Mouse (Mus musculus) megakaryocyte progenitor cell, adult 5-6 weeks (primary cell): ENCODE measurements around the gene Ccdc84. TPM values are rescaled to one million over a fixed set of nuclear protein-coding genes. Genes with fewer than 3 reads are reported as not detected.
"Not testable (repeated sequence)": the region's sequence is repeated elsewhere in the genome, so short reads cannot be mapped to it uniquely, and the experiment has no call there.

Experiments used
- ATAC-seq: replicated peaks from 2 replicates; pipeline ENCODE4 v1.8.0; 2016; ENCODE audit warnings: mild to moderate bottlenecking, moderate TSS enrichment, inconsistent platforms; ENCODE audit not compliant: poor library complexity
- total RNA-seq, 2 experiments: library from RNA; stranded (forward) in 1 of 2; stranded (reverse) in 1 of 2; fragments of 157-497, 149-512 nt in 1 of 2; fragments of 200-1000 nt in 1 of 2; gene quantifications; 2 replicates each; pipeline versions ENCODE4 v1.2.3 to v1.2.4; 2015 to 2017

Ccdc84 gene
- total RNA-seq (2015) = 28.0 and 33.1 TPM in 2 replicates
- 26.4 and 26.7 TPM in 2 replicates for total RNA-seq (2017)

DNA sequence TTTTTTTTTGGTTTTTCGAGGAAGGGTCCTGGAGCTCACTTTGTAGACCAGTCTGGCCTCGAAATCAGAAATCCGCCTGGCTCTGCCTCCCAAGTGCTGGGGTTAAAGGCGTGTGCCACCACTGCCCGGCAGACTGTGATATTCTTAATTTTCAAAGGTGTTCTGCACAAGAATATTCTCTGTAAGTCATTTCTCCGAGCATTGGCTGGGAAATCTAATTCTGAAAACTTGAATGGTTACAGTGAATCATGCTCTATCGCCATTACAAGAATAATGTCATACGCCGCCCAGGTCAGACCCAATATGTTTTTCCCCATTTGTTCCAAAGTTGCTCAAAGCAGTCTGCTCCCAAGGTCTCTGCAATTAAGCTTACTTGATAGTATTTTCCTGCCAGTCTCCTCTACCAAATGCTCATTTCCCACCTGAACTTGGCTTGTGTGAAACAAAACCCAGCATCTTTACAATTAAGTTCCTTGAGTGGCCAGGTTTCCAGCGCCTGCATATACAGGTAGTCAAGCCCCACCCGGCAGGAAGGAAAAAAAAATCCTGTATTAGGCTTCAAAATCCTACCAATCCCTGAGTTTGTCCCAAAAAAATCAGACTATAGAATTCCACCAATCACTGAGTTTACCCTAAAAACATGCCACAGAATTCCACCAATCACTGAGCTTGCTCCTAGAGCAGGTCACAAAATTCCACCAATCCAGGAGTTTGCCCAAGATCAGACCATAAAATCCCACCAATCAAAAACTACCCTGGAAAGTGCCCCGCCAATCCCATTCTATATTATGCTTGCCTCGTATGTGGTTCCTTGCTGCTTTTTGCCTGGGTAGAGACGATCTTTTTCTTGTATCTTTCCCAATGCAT is at the start of gene Ccdc84:
Ccdc84 (minus strand) TSS at position 51 of the 867 bp plus-strand sequence.
- no peak for ATAC-seq

- peak; percentile 78 for ATAC-seq
These were observed 43.6 kb upstream of the Ccdc84 start for GRCm38 (mm10) chr9:44461950-44462349.

DNA sequence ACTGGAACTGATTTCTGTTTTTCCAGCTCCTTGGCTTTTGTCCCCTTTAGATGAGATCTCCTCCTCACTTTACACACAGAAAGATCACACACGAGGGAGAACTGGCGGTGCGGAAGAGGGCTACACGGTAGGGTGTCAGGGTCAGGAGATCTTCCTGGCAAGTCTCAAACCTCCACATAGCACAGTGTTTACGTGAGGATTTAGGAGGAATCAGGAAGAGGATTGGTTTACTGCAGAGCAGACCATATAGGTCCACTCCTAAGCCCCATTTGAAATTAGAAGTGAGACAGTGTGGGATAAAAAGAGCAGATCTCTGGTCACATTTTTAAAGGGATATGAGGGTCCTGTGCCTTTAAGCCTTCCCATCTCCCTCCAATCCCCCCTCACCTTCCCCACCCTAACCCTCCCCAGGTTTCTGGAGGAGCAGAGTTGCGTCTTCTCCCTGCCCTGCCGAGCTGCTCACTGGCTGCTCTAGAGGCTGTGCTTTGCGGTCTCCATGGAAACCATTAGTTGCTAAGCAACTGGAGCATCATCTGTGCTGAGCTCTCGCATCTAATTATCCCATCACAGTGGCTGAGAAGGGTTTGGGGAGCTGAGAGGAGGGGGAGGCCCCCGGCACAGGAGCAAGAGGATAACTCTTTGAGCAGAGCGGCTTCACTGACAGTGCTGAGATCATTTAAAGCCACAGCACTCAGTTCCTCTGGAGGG is 38.8 kb upstream of the Ccdc84 start:
- no peak for ATAC-seq

GRCm38 (mm10) chr9:44454891-44455220 is 36.5 kb upstream of the Ccdc84 start, which contains the start of gene Upk2:
Gene Upk2, minus strand, starts transcription at chr9:44454976.
- no peak for ATAC-seq

DNA sequence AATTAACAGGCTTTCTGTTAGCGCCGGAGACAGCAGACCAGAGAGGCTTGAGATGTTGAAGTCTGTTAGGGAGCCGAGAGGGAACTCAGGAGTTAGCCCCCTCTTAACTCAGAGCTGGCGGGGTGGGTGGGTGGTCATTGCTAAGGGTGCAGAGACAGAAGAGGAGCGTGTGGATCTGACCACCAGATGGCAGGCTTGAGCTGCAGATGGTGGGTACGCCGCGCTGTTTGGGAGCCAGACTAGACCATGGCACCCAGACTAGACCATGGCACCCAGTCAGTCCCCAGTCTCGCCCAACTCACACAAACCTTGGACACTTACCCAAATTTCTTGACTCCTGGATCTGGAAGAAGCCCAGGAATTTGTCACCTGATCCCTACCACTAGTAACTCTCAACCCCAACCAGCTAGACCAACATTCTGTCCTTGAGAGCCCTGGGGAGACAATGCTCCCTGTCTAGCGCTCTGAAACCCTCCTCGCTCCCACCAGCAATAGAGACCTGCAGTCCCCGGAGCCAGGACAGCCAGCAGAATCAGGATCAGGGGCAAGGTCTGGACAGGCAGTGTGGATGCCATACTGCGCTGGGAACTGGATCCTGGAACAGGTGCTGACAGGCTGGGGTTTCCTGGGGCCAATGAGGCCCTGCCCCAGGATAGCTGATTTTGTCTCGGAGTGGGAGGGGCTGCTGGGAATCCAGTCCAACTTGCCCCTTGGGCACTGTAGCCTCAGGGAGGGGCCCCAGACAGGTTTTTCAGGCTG is 35.9 kb upstream of the Ccdc84 start:
- peak; percentile 99 for ATAC-seq

DNA sequence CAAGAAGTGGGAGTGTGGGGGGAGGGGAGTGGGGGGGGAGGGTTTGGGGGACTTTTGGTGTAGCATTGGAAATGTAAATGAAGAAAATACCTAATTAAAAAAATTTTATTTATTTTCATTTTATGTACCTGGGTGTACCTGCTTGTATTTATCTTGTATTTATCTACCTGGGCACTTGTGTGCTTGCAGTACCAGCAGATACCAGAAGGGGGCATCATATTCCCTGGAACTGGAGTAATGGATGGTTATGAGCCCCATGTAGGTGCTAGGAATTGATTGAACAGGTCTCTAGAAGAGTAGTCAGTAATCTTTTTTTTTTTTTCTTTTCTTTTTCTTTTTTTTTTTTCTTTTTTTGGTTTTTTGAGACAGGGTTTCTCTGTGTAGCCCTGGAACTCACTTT is 32.0 kb upstream of the Ccdc84 start:
- no peak for ATAC-seq

GRCm38 (mm10) chr9:44444402-44445025 is 26.1 kb upstream of the Ccdc84 start:
- not testable (repeated sequence) for ATAC-seq

GRCm38 (mm10) chr9:44440961-44441360 is 22.6 kb upstream of the Ccdc84 start, which contains the start of gene Foxr1:
Gene Foxr1, minus strand, starts transcription at chr9:44441136.
- ATAC-seq = no peak

DNA sequence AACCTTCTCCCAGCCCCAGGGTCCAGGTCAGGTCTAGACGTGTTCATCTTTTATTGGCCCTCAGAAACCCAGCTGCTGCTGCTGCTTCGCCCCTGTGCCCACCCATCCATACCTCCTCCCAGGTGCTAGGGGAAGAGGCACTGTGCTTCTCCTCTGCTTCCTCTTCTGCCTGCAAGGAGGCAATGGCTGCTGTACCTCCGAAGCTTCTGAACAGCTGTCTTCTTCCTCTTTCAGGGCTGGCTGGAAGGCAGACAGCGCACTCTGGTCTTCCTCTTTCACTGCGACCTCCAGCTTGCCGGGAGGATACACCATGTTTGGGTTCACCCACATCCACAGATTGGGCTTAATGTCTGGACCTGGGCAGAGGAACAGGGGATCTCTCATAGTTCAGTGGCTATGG is 17.4 kb upstream of the Ccdc84 start:
- ATAC-seq = peak; percentile 94

- no peak for ATAC-seq
These were observed 14.3 kb upstream of the Ccdc84 start for GRCm38 (mm10) chr9:44432577-44433185.

GRCm38 (mm10) chr9:44423576-44423975 is 5.2 kb upstream of the Ccdc84 start:
- ATAC-seq = no peak

DNA sequence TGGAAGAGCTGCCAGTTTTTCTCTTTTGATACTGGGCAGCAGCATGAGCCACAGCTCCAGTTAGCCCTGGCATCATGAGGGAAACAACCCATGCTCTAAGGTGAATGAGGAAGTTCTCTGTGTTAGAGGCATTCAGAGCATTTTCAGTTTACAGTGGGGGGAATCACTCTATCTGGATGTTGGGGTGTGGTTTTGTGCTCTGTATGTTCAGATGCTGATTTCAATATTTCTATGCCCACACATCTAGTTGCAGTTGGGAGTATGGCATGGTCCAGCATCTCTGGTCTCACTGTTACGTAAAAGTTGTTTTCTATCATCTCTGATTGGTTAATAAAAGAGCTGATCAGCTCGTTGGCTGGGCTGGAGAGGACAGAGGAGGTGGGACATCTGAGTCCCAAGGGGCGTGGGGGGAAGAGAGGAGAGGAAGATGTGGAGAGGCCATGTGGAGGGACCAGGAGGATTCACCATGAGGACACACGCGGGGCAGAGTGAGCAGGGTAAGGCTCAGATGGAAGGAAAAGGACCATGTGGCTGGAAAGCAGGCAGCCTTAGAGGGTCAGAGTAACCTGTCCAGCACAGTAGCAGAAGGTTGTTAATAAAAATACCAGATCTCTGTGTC is 2.0 kb upstream of the Ccdc84 start:
- ATAC-seq = peak; percentile 24

DNA sequence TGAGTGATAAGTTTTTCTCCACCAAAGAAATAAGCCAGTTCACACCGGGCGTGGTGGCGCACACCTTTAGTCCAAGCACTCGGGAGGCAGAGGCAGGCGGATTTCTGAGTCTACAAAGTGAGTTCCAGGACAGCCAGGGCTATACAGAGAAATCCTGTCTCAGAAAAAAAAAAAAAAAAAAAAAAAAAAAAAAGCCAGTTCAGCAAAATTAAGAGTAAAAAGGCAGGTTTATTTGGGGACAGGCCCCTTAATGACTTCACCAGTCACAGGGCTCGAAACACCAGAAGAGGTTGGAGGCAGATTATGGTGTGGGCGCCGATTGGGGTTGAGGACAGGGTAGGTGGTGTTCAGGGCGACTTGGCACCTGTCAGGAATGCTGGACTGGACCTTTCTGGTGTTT is 1.4 kb upstream of the Ccdc84 start:
- not testable (repeated sequence) for ATAC-seq

DNA sequence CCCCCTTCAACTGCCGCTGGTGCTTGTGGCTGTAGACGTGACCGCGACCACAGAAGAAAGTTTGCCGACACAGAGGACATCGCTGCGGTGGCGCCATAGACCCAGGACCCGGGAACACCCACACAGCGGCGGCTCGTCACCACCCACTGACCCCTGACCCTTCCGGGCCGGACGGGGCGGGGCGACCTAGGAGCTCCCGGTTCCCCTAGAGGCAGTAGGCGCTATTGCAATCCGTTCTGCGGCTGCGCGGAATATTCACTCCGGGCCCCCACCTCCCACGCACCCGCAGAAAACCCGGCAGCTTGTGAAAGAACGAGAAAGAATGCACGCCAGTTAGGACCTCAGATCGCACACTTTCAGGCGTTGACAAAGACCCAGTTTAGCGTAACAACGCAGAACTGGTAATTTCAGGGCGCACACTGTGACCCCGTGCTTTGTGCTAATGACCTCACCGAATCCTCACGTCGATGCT is 441 bp downstream of the Ccdc84 start:
- ATAC-seq = peak; percentile 92

- no peak for ATAC-seq
These were observed 1.0 kb downstream of the Ccdc84 start for GRCm38 (mm10) chr9:44417156-44417891.

GRCm38 (mm10) chr9:44412781-44413180 is 5.6 kb downstream of the Ccdc84 start:
- ATAC-seq = no peak

DNA sequence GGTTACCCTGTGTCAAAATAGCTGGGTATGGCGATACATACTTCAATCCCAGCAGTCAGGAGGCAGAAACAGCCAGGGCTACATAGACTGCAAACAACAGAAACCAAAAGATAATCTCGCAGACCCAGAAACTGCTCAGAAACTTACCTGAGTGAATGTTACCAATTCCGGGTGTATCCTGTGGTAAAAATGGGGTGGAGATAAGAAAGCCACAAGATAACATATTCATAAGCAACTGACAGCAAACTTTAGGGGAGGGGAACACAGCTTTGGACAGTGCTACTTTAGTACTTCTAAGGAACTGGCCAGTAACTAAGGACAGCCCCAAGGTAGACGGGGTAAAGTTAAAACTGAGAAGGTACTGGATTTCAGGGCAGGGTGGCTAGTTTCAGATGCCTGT is 6.1 kb downstream of the Ccdc84 start:
- ATAC-seq = 0 out of 2 replicates have a peak, but pooled peaks have one; percentile 8

DNA sequence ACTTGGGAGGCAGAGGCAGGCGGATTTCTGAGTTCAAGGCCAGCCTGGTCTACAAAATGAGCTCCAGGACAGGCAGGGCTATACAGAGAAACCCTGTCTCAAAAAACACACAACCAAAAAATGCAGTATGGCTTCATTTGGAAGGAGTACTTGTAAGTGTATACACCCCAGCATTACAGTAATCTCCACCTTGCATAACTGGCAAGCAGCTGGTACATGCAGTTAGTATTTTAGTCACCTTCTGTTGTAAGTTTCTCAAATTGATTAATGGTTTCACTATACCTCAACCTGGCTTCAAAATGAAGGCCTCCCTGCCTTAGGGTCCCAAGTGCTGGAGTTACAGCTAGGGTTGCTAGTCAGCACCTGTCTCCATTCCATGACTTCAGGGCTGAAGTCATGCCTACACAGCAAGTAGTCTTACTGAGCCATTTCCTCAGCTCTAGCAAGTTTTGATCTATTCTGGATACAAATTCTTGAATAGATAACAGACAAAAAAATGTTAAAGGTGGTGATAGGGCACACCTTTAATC is 6.7 kb downstream of the Ccdc84 start:
- no peak for ATAC-seq
